Mouse (Mus musculus) kidney, adult 18-20 months (tissue): ENCODE results near the gene Rps6kc1.

Experiments used
- DNase-seq: peaks from one replicate; pipeline ENCODE4 v3.0.0; 2021

The Rps6kc1 gene

DNA sequence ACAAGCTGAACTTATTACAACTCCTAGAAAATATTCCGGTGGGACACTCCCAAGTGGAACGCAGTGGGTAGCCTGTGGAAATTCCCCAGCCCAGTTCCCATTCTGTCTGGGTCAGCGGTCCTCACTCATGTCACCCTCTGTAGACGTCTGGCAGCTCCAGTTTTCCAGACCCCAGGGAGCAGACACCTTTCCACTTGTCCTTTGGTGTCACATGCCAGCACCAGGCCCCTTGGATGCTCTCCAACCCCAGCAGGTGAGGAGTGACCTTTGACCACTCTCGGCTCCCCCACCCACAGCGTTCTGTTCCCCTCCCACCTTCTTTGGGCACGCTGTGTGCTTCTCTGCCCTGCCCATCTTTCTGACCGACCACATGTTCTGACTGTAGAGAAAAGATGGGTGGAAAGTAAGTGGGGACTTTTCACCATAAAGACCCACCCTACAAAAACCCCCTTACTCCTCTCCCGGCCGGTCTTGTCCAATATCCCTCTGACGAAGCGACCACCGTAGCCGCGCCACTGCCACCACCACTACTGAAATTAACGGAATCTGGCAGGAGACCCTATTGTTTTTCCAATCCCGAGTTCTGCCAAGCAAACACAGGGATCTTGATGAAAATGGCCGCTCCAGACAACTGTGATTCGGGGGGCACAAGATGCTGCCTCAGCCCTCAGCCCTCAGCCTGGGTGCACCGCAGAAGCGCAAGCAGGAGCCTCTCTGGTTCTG lies 246.6 kb downstream of the Rps6kc1 start:
- peak; percentile 23 for DNase-seq

DNA sequence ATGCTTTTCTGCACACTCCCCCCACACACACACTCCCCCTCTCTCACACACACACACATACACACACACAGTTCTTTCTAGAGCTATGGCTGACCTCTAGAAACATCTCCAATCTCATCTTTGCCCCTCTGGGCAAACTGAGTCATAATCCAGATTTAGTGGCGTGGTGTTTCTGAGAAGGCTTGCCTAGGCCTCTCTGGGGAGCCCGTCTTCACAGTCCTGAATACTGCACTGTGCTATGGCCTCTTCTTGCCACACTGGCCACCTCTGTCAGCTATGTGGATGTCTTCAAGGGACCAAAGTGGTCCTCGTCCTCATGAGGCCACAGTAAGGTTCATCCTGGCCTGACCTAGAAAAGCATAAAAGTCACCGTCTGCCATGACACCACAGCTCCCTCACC lies 247.6 kb downstream of the Rps6kc1 start:
- no peak for DNase-seq

DNA sequence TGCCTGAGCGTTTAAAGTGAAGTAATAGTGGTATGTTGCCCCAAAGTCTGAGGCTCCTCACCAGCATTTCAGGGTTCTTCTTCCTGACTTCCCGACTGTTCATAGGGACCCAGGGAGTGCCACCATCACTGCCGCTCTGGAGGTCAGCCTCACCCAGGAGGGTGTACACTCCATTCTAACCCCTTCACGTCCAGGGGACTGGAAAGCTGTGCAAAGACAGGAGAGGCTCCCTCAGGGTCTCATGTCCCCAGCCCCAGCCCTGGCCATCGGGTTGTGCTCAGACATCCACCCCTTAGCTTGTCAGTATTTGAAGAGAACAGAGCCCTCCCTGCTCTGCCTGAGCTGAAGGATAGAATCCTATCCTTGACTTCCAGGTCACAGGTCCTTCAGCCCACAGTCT lies 248.8 kb downstream of the Rps6kc1 start:
- no peak for DNase-seq

DNA sequence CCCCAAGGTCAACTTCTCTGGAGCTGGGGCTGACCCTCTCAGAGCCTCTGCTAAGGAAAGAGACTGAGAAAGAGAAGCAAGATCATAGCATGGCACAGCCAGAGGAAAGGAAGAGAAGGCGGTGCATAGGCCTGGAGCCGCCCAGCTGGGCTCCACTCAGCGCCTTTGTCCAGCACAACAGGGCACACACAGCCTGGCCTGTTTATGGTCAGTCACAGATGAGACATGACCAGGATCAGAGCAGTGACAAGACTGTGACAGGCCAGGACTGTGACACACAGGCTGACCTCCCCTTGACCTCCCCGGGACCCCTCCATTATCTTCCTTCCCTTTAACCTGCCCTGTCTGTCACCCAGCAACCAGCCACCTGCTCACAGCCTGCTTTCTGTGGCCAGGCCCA lies 249.8 kb downstream of the Rps6kc1 start:
- no peak for DNase-seq

DNA sequence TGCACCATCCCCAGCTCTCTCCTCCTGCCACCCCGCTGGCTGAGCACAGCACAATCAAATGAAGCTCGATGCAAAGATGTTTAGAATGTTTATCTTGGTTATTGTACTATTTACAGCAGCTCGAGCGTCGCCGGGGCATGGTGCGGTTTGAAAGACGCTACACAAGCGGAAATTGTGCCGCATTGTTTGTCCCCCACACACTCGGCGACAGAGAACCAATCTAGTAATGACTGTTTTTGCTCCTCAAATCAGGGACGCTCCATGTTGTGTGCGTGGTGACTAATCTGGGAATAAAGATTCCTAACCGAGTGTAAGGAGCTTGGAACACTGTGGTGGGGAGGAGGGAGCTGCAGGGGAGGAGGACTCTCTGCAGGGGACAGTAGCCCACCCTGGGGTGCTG lies 250.3 kb downstream of the Rps6kc1 start:
- no peak for DNase-seq

GRCm38 (mm10) chr1:190659722-190660502 lies 251.7 kb downstream of the Rps6kc1 start:
- DNase-seq: no peak

DNA sequence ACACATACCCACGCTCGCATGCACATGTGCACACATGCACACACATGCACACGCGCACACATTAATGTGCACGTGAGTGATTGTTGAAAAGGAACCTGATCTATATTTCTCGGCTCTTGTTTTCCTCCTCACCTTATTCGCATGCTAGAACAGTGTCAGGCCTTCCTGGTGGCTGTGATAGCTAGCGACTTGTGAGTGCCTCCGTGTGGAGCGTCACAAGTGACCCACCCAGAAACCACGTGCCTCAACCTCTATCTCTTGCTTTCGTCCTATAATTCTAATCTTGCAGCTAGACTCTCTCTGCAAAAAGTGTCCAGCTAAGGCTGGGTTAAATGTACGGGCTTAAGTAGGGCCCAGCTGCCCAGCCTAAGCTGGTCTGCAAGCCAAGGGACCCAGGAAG lies 253.3 kb downstream of the Rps6kc1 start:
- no peak for DNase-seq

GRCm38 (mm10) chr1:190656089-190656488 lies 255.5 kb downstream of the Rps6kc1 start:
- no peak for DNase-seq

- DNase-seq: no peak
Measured at GRCm38 (mm10) chr1:190655651-190656050, 255.9 kb downstream of the Rps6kc1 start.

DNA sequence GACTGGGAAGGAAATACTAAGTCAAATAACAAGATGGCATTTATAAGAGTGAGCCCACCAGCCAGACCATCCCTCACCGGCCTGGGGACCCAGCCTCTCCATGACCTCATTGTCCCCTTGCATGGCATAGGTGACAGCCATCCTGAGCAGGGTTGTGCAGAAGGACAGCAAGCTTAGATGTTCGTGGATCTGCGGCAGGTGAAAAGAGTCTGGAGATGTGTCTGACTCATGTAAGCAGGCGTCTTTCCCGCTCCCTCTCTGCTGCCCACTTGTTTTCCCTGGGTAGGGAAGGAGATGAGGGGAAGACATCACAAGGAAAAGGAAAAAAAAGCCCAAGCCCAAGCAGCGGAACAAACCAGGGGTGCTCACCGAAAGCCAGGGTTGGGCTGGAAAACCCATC lies 256.5 kb downstream of the Rps6kc1 start:
- no peak for DNase-seq

- no peak for DNase-seq
Measured at GRCm38 (mm10) chr1:190654694-190655001, 256.9 kb downstream of the Rps6kc1 start.

DNA sequence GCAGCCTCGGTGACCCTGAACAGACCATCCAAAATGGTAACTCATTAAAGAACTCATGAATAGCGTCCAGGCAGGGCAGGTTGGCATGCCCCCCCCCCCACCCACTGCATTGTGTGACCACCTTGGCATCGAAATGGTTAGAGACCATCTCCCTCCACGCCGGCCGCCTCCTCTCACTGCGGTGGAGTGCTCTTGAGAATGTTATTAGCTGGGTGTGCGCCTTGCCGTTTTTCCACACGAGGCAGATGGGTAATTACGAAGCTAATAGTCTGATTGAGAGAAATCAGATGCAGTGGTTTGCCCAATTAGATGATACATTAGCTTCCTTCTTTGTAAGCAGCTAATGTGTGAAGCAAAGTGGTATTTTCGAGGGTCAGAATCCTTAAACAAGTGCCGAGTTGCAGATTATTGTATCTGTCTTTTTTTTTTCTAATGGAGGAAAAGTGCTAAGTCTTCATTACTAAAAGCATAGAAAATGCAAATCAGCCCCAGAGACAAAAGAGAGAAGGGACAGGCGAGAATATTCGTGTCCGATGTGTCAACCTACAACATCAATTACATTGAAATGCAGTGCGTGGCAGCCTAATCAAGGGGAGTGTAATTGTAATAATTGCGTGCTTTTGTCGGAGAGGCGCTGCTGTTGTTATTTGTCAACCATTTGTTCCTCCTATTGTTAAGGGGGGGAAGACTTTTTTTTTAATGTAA lies 257.4 kb downstream of the Rps6kc1 start:
- DNase-seq: no peak

GRCm38 (mm10) chr1:190653081-190653480 lies 258.5 kb downstream of the Rps6kc1 start:
- DNase-seq: no peak
